Mouse (Mus musculus) liver, postnatal 0 days (tissue): ENCODE data around the gene Msantd3. TPM values are rescaled to one million over a fixed set of nuclear protein-coding genes. Genes with fewer than 3 reads are reported as not detected.

Experiments used
- ATAC-seq: fragments of 200-750 bp; cut with Nextera tagmentation; 2 replicates; pipeline ENCODE4 v1.8.0; 2017; ENCODE audit warnings: mild to moderate bottlenecking, moderate library complexity
- DNase-seq: peaks from one replicate; pipeline ENCODE4 v3.0.0-alpha.2; 2016
- H3K27ac ChIP-seq: fragments of 300-500 bp; sonication (generic); 2 replicates; pipeline ENCODE4 v1.5.1; 2014; ENCODE audit warnings: antibody characterized with exemption, moderate library complexity, mild to moderate bottlenecking, low read depth
- H3K27me3 ChIP-seq: fragments of 300-500 bp; sonication (generic); 2 replicates; pipeline ENCODE4 v1.6.1; 2014; ENCODE audit warnings: low read length, control low read depth, mixed read lengths; ENCODE audit not compliant: insufficient read depth
- H3K36me3 ChIP-seq: fragments of 300-500 bp; sonication (generic); replicated peaks from 2 replicates; pipeline ENCODE4 v1.6.1; 2014; ENCODE audit warnings: mild to moderate bottlenecking, control low read depth, low read length, moderate library complexity, mixed read lengths; ENCODE audit not compliant: insufficient read depth
- H3K4me1 ChIP-seq: fragments of 300-500 bp; sonication (generic); 2 replicates; pipeline ENCODE4 v1.6.1; 2014; ENCODE audit warnings: antibody characterized with exemption, mild to moderate bottlenecking, control low read depth; ENCODE audit not compliant: insufficient read depth
- H3K4me2 ChIP-seq: fragments of 300-500 bp; sonication (generic); 2 replicates; pipeline ENCODE4 v1.6.1; 2014; ENCODE audit warnings: low read depth, mild to moderate bottlenecking, low read length, moderate library complexity, mixed read lengths
- H3K4me3 ChIP-seq: fragments of 300-500 bp; sonication (generic); 2 replicates; pipeline ENCODE4 v1.5.1; 2014; ENCODE audit warnings: low read depth, low read length
- H3K9ac ChIP-seq: fragments of 300-500 bp; sonication (generic); replicated peaks from 2 replicates; pipeline ENCODE4 v1.6.1; 2014; ENCODE audit warnings: mild to moderate bottlenecking, moderate library complexity
- H3K9me3 ChIP-seq: fragments of 300-500 bp; sonication (generic); 2 replicates; pipeline ENCODE4 v1.6.1; 2016; ENCODE audit warnings: mild to moderate bottlenecking, control low read depth, low read length, mixed read lengths
- CTCF ChIP-seq: sonication (generic); IDR thresholded peaks from 2 replicates; pipeline ENCODE4 v1.5.1; 2016; ENCODE audit warnings: antibody characterized with exemption, low read depth
- EP300 ChIP-seq: IDR thresholded peaks from 2 replicates; pipeline ENCODE4 v1.6.1; 2016; ENCODE audit warnings: antibody characterized with exemption, low read depth, mild to moderate bottlenecking
- WGBS: fragments of 180-500 bp; shearing (Covaris S2); extraction: QIAGEN DNeasy Blood & Tissue Kit; methylation state at CpG from one replicate; pipeline ENCODE4 v1.1.7; 2014; ENCODE audit not compliant: insufficient replicate concordance; 5-methylcytosine and 5-hydroxymethylcytosine counted together
- polyA plus RNA-seq: library from polyadenylated mRNA; unstranded; fragments of >200 nt; fragmentation: Nextera tagmentation; extraction: Ambion mirVana; gene quantifications from 2 replicates; pipeline ENCODE4 v1.2.1, GENCODE M21; 2015

Msantd3 gene
- polyA plus RNA-seq = 2.3 and 2.4 TPM in 2 replicates

DNA sequence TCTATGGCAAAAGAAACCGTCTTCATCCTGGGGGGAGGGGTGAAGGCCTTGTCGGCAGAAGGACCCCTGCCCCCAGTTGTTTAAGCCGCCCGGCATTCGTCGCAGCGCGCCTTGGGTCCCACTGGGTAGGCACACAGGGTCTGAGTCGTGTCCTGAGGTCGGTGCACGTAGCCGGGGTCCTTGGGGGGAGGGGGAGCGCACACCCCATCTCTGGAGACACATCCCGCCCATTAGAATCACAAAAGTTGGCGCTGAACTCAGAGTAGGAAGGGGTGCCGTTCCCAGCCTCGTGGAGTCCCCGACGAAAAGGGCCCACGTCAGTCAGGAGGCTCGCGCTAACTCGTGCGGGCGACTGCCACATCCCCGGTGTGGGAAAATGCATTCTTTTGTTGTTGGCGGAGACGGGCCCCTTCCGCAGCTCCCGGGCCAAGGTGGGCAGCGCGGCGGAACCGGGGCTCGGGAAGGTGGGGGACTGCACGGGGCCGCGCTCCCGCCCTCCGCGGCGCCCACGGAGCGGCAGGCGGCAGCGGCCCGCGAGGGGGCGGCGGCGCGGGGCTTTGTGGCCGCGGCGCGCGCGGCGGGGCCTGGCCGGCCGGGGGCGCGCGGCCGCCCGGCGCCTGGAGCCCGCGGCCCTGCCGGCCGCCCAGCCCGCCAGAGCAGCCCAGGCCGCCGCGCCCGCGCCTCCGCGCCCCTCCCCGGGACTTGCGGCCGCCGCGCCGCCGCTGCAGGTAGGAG, at the start of gene Msantd3:
Msantd3 (plus strand) TSS at position 95 of the 735 bp plus-strand sequence.
- DNase-seq = peak; percentile 29
- TF ChIP-seq CTCF (no peak), EP300 (no peak)
- no peaks in the 10 kb centered on the region for H3K36me3 ChIP-seq
- peak within 1 kb of the TSS; percentile 57 for H3K4me3 ChIP-seq
- H3K9ac ChIP-seq = peak within 1 kb of the TSS; percentile 78
- peaks cover 9% of the 10 kb centered on the region; the same call in 1 of the 2 replicates for H3K27me3 ChIP-seq
- ATAC-seq = peak; percentile 72
- no peaks in the 10 kb centered on the region for H3K4me1 ChIP-seq
- H3K4me2 ChIP-seq = peak within 1 kb of the TSS; percentile 77
- WGBS = 1% methylated on average over 45 of the region's 86 CpGs
- no peaks in the 10 kb centered on the region for H3K9me3 ChIP-seq
- 0 out of 2 replicates have a peak within 1 kb of the TSS, but pooled peaks have one; percentile 29 for H3K27ac ChIP-seq

DNA sequence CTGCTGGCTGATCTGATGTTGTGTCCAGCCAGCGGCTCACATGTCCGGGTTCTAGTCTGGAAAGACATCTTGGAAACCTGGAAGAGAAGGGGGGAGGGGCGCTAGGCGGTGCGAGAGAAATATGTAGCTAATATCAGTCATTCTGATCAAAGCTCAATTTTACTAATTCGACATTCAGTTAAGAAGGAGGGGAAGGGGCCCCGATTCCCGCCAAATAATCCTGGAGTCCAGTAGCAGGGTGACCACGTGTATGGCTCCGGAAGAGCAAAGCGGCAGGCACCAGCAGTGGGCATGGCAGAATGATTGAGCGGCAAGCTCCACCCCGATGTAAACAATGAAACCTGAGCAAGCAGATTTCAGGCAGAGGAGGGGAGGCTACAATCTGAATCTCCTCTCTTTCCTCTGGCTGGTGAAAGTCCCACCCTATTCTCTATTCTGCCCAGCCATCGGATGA, 48.4 kb upstream of the Msantd3 start:
- ATAC-seq = peak; percentile 57
- no peaks in the 10 kb centered on the region for H3K9me3 ChIP-seq
- peak overlapping the region; percentile 23; the same call in 1 of the 2 replicates for H3K4me3 ChIP-seq
- no peak overlapping the region for H3K27ac ChIP-seq
- H3K4me2 ChIP-seq = peak overlapping the region; percentile 59
- H3K36me3 ChIP-seq = no peaks in the 10 kb centered on the region
- no peaks in the 10 kb centered on the region for H3K4me1 ChIP-seq
- TF ChIP-seq EP300 (no peak), CTCF (no peak)
- H3K27me3 ChIP-seq = no peaks in the 10 kb centered on the region
- 20% methylated on average over 14 of the region's 14 CpGs for WGBS
- no peak overlapping the region; the same call in 1 of the 2 replicates for H3K9ac ChIP-seq
- DNase-seq = peak; percentile 21

DNA sequence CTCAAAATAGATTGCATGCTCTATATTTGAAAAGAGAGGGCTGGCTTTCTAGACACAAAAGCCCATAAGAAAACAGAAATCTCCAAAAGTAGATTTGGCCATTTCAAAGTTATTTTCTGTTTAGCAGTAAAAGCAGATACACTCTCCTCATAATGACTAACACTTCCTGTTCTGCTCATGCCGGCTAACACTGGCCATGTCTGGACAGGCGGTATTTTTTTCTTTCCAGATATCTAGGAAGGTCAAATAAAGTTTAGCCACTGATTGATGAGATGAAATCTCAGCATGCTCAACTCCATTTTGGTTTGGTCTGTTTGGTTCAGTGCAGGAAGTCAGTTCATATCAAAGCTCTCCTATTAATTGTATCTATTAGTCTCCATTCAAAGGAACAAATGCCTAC, 47.2 kb upstream of the Msantd3 start:
- H3K4me1 ChIP-seq = no peaks in the 10 kb centered on the region
- no peak for ATAC-seq
- TF ChIP-seq CTCF = no peak
- TF ChIP-seq EP300 = no peak

DNA sequence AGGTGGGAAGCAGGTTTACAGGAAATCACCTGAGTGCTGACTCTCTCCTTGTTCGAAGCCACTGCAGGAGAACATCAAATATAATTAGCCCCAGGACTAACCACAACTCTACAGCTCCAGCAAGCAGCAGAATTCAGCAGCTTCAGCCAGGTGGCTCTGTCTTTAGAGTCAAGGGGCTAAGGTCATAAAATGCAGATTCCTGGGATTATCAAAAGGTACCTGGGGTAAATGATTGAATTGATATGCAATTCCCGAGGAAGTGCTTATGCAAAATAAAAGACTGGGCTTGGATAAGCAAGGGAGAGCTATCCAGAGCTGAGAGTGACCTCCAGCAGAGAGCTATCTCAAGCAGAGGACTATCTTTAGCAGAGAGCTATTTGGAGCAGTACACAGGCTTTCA, 28.9 kb upstream of the Msantd3 start:
- Histone ChIP-seq H3K9ac (no peak overlapping the region), H3K4me1 (no peaks in the 10 kb centered on the region), H3K9me3 (0 out of 2 replicates have a peak, but pooled peaks cover 2% of the 10 kb centered on the region), H3K36me3 (no peaks in the 10 kb centered on the region), H3K27ac (no peak overlapping the region), H3K27me3 (no peaks in the 10 kb centered on the region), H3K4me2 (no peak overlapping the region), H3K4me3 (no peak overlapping the region)
- no peak for ATAC-seq
- DNase-seq = no peak
- WGBS = 33% methylated on average over 2 of the region's 2 CpGs
- TF ChIP-seq EP300 (no peak), CTCF (no peak)

More for the DNA sequence above, 47.2 kb upstream of the Msantd3 start:
- H3K36me3 ChIP-seq = no peaks in the 10 kb centered on the region
- DNase-seq = no peak
- 50% methylated on average over 2 of the region's 2 CpGs for WGBS
- no peaks in the 10 kb centered on the region for H3K9me3 ChIP-seq
- H3K27ac ChIP-seq = no peak overlapping the region
- no peak overlapping the region for H3K4me2 ChIP-seq
- no peaks in the 10 kb centered on the region for H3K27me3 ChIP-seq
- no peak overlapping the region for H3K9ac ChIP-seq
- no peak overlapping the region for H3K4me3 ChIP-seq

DNA sequence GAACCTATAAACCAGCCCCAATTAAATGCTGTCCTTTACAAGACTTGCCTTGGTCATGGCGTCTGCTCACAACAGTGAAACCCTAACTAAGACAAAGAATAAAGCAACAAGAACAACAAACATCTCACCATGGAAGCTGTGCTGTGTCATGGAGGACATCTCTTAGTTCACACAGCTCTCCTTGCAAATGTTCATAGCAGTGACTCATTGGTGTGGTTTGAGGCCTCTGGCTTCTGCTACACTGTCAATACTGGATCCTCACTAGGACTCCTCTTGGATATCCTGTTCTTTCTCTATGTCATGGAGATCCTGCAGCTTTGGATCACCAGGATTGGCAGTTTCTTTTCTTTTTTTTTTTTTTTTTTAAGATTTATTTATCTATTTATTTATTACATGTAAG, 10.2 kb upstream of the Msantd3 start:
- Histone ChIP-seq H3K27ac (no peak overlapping the region), H3K36me3 (no peaks in the 10 kb centered on the region), H3K4me2 (no peak overlapping the region), H3K4me1 (no peaks in the 10 kb centered on the region), H3K9me3 (no peaks in the 10 kb centered on the region), H3K9ac (no peak overlapping the region), H3K27me3 (no peaks in the 10 kb centered on the region), H3K4me3 (no peak overlapping the region)
- WGBS = 81% methylated on average over 1 of the region's 1 CpGs
- no peak for DNase-seq
- no peak for ATAC-seq
- no peak for TF ChIP-seq EP300
- TF ChIP-seq CTCF = no peak

DNA sequence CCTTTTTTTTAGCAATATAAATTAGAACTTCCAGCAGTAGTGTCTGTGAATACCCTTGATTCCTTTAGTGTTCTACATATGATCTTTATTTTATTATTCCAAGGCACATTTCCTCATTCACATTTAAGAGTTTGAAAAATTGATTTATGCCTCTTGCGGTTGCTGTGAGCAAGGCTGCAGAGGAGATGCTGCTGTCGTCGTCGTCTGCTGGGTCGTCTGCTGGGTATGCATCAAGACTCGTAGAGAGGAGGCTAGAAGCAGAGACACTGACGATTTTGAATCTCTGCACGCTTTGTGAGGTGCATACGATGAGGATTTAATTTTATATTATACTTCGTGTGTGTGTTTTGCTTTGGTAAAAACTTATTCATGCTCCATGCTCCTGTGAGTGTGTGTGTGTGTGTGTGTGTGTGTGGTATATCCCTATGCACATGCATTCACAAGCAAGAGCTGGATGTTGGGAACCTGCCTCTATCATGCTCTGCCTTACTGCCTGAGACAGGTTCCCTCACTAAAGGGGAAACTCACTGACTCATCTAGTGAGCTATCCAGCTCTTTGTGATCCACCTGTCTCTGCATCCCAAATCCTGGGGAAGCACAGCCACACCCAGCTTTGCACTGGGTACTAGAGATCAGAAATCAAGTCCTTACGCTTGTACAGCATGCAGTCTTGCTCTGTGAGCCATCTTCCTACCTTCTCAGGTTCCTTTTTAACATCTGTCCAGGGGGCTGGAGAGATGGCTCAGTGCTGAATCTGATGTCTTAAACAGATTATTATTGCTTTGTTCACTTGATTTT, 7.7 kb upstream of the Msantd3 start:
- H3K4me2 ChIP-seq = no peak overlapping the region
- DNase-seq = no peak
- no peak for TF ChIP-seq CTCF

More for the DNA sequence above, 7.7 kb upstream of the Msantd3 start:
- Histone ChIP-seq H3K27me3 (no peaks in the 10 kb centered on the region), H3K4me3 (no peak overlapping the region), H3K36me3 (no peaks in the 10 kb centered on the region), H3K9me3 (no peaks in the 10 kb centered on the region), H3K4me1 (no peaks in the 10 kb centered on the region), H3K27ac (no peak overlapping the region), H3K9ac (no peak overlapping the region)
- no peak for ATAC-seq
- WGBS = 75% methylated on average over 11 of the region's 11 CpGs
